Mouse (Mus musculus) brain, embryonic 14.5 days (tissue): ENCODE measurements around the gene Olfr235. TPM values are rescaled to one million over a fixed set of nuclear protein-coding genes. Genes with fewer than 3 reads are reported as not detected.
"Not testable (repeated sequence)": the region's sequence is repeated elsewhere in the genome, so short reads cannot be mapped to it uniquely, and the experiment has no call there.

ENCODE experiments used
- DNase-seq: peaks from one replicate; pipeline ENCODE4 v3.0.0-alpha.2; 2011; ENCODE audit warnings: low read depth
- CTCF ChIP-seq: fragments of 200-500 bp; IDR thresholded peaks from 2 replicates; pipeline ENCODE4 v1.5.1; 2012; ENCODE audit warnings: inconsistent platforms, mild to moderate bottlenecking, moderate library complexity, borderline replicate concordance; ENCODE audit not compliant: insufficient read depth, insufficient read length; ENCODE audit errors: extremely low read depth
- POLR2A ChIP-seq: fragments of 200-500 bp; IDR thresholded peaks from 2 replicates; pipeline ENCODE4 v1.6.1; 2012; ENCODE audit warnings: mild to moderate bottlenecking, inconsistent platforms, borderline replicate concordance; ENCODE audit not compliant: poor library complexity, insufficient read depth, insufficient read length, severe bottlenecking; ENCODE audit errors: extremely low read depth
- polyA plus RNA-seq: library from polyadenylated mRNA; depleted of rRNA; stranded (reverse); fragments of >200 nt; gene quantifications from 2 replicates; pipeline ENCODE4 v1.2.3, GENCODE M21; 2012; rRNA removed

Olfr235 gene
- polyA plus RNA-seq: not detected in 2 replicates

- TF ChIP-seq POLR2A: no peak
- DNase-seq: no peak
Measured at GRCm38 (mm10) chr19:12260732-12261131, at the start of gene Olfr235. Gene Olfr235 (plus strand): TSS chr19:12261032.

- not testable (repeated sequence) for DNase-seq
Measured at GRCm38 (mm10) chr19:12232496-12232895, 28.3 kb upstream of the Olfr235 start, which contains the start of gene Olfr1432. Gene Olfr1432 (minus strand): TSS chr19:12232596.

- TF ChIP-seq POLR2A: no peak
- no peak for TF ChIP-seq CTCF
- no peak for DNase-seq
Measured at GRCm38 (mm10) chr19:12241559-12241958, 19.3 kb upstream of the Olfr235 start, which contains the start of gene Olfr262. Gene Olfr262 (minus strand): TSS chr19:12241659.

- no peak for DNase-seq
- no peak for TF ChIP-seq POLR2A
- no peak for TF ChIP-seq CTCF
Measured at GRCm38 (mm10) chr19:12279554-12279953, 18.7 kb downstream of the Olfr235 start, which contains the start of gene Olfr1434. Gene Olfr1434 (plus strand): TSS chr19:12279854.

- peak; percentile 12 for DNase-seq
- no peak for TF ChIP-seq CTCF
- no peak for TF ChIP-seq POLR2A
Measured at GRCm38 (mm10) chr19:12292979-12293378, 32.1 kb downstream of the Olfr235 start.

- not testable (repeated sequence) for DNase-seq
Measured at GRCm38 (mm10) chr19:12299030-12299429, 38.2 kb downstream of the Olfr235 start, which contains the start of gene Olfr1436. Gene Olfr1436 (minus strand): TSS chr19:12299130.

Other genes with a start within 250 kb of the Olfr235 start
- not detected in 2 replicates for gene Olfr1423, start 219.7 kb upstream of the Olfr235 start, polyA plus RNA-seq
- not detected in 2 replicates for gene Olfr1424, start 198.3 kb upstream of the Olfr235 start, polyA plus RNA-seq
- not detected in 2 replicates for gene Olfr1425, start 183.3 kb upstream of the Olfr235 start, polyA plus RNA-seq
- gene Olfr1426, start 169.0 kb upstream of the Olfr235 start, polyA plus RNA-seq: not detected in 2 replicates
- not detected in 2 replicates for gene Olfr1427, start 157.7 kb upstream of the Olfr235 start, polyA plus RNA-seq
- not detected in 2 replicates for gene Olfr1428, start 145.1 kb upstream of the Olfr235 start, polyA plus RNA-seq
- gene Olfr76, start 137.8 kb upstream of the Olfr235 start, polyA plus RNA-seq: not detected in 2 replicates
- gene Olfr1555-ps1, start 90.9 kb upstream of the Olfr235 start, polyA plus RNA-seq: not detected in 2 replicates
- gene Olfr1431, start 60.4 kb upstream of the Olfr235 start, polyA plus RNA-seq: not detected in 2 replicates
- gene Olfr1432, start 28.4 kb upstream of the Olfr235 start, polyA plus RNA-seq: not detected in 2 replicates
- not detected in 2 replicates for gene Olfr262, start 19.4 kb upstream of the Olfr235 start, polyA plus RNA-seq
- gene Olfr1434, start 18.8 kb downstream of the Olfr235 start, polyA plus RNA-seq: not detected in 2 replicates
- gene Olfr1436, start 38.1 kb downstream of the Olfr235 start, polyA plus RNA-seq: not detected in 2 replicates
- gene Olfr1437, start 64.1 kb downstream of the Olfr235 start, polyA plus RNA-seq: not detected in 2 replicates
- gene Olfr1438-ps1, start 74.9 kb downstream of the Olfr235 start, polyA plus RNA-seq: not detected in 2 replicates
- not detected in 2 replicates for gene Olfr1440, start 126.2 kb downstream of the Olfr235 start, polyA plus RNA-seq
- gene Olfr1441, start 156.4 kb downstream of the Olfr235 start, polyA plus RNA-seq: not detected in 2 replicates
- not detected in 2 replicates for gene Pfpl, start 166.9 kb downstream of the Olfr235 start, polyA plus RNA-seq
- gene Mpeg1, start 199.7 kb downstream of the Olfr235 start, polyA plus RNA-seq: 1.9 and 2.8 TPM in 2 replicates
- 23.5 and 50.1 TPM in 2 replicates for gene Dtx4, start 240.4 kb downstream of the Olfr235 start, polyA plus RNA-seq